Mouse (Mus musculus): Measurements from ENCODE around the gene Slc6a6. TPM values are rescaled to one million over a fixed set of nuclear protein-coding genes. Genes with fewer than 3 reads are reported as not detected.
A peak's percentile ranks its signal among the peaks of the same experiment; 100 is the strongest.

Gene Slc6a6
- total and polyA plus RNA-seq, 3 experiments = 0.03 to 2.8 TPM; not detected in 1

DNA sequence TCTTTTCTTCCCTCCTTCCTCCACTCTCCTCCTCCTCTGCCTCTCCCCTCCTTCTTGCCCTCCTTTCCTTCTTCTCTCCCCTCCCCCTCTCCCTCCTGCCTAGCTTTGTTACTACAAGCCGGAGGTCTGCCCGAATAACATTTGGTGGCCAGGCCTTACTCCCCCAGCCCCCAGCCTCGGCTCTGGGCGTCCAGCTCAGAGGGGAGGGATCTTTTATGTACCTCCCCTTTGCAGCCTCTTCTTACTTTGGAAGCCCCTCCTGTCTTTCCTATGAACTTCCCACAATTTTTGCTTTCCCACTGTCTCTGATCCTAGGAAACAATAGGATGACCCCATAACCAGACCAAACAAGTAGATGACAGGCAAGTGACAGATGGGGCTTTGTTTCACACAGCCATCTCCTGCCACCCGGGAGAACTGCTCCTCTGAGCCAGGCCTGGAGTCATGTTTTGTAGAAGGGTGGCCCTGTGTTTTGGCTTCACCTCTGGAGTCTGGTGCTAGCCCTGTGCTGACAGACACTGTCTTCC, 29.6 kb downstream of the Slc6a6 start:
- ATAC-seq (ENCODE audit: extremely low read depth, insufficient number of reproducible peaks, low FRiP score, poor library complexity, severe bottlenecking) (no peak), DNase-seq (ENCODE audit: low spot score) (no peak)
- TF ChIP-seq CTCF (IDR thresholded peaks at IDR 0.05; ENCODE audit: low read depth, low read length) (no peak), POLR2AphosphoS5 (IDR thresholded peaks at IDR 0.05; ENCODE audit: insufficient replicate concordance, low read depth, low read length) (no peak), GATA2 (IDR thresholded peaks at IDR 0.05; ENCODE audit: borderline replicate concordance, low read depth, low read length) (no peak), GATA1 (IDR thresholded peaks at IDR 0.05; ENCODE audit: borderline replicate concordance, low read length) (no peak), TAL1 (conservative IDR thresholded peaks at IDR 0.05; ENCODE audit: low read depth, low read length) (no peak)
- H3K9me3 ChIP-seq (replicated peaks) = no peaks in the 10 kb centered on the region
- H3K27me3 ChIP-seq (ENCODE audit: insufficient read depth, low read length) = peaks cover 7% of the 10 kb centered on the region; the same call in 1 of the 2 replicates
- no peak overlapping the region for H3K4me3 ChIP-seq (ENCODE audit: low read depth, low read length)
- H3K36me3 ChIP-seq (replicated peaks) = no peaks in the 10 kb centered on the region
- no peaks in the 10 kb centered on the region for H3K4me1 ChIP-seq (ENCODE audit: insufficient read depth, low read depth, low read length)

DNA sequence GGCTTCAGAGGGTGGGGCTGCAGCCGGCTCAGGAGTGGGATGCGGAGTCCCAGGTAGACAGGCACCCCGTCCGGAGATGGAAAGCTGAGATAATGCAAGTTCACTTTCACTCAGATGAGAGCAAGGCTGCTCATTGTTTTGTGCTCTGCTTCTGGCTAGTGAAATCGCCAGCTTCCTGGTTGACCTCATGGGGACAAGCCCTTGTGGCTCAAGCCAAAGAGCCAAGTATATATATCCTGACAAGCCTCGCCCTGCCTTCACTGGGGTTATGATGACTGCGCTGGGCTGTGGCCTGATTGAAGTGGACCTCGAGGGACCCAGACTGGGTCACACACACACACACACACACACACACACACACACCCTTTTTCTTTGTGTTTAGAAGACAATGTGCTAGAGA, 31.2 kb downstream of the Slc6a6 start:
- ATAC-seq (ENCODE audit: extremely low read depth, insufficient number of reproducible peaks, low FRiP score, poor library complexity, severe bottlenecking) (no peak), DNase-seq (ENCODE audit: low spot score) (no peak)
- Histone ChIP-seq H3K4me1 (ENCODE audit: insufficient read depth, low read depth, low read length) (no peaks in the 10 kb centered on the region), H3K9me3 (replicated peaks) (no peaks in the 10 kb centered on the region), H3K4me3 (ENCODE audit: low read depth, low read length) (no peak overlapping the region), H3K36me3 (replicated peaks) (no peaks in the 10 kb centered on the region), H3K27me3 (ENCODE audit: insufficient read depth, low read length) (peaks cover 7% of the 10 kb centered on the region; the same call in 1 of the 2 replicates)
- no peak for TF ChIP-seq POLR2AphosphoS5 (IDR thresholded peaks at IDR 0.05; ENCODE audit: insufficient replicate concordance, low read depth, low read length)
- no peak for TF ChIP-seq GATA2 (IDR thresholded peaks at IDR 0.05; ENCODE audit: borderline replicate concordance, low read depth, low read length)
- TF ChIP-seq CTCF (IDR thresholded peaks at IDR 0.05; ENCODE audit: low read depth, low read length) = no peak
- TF ChIP-seq GATA1 (IDR thresholded peaks at IDR 0.05; ENCODE audit: borderline replicate concordance, low read length) = no peak
- TF ChIP-seq TAL1 (conservative IDR thresholded peaks at IDR 0.05; ENCODE audit: low read depth, low read length) = no peak

DNA sequence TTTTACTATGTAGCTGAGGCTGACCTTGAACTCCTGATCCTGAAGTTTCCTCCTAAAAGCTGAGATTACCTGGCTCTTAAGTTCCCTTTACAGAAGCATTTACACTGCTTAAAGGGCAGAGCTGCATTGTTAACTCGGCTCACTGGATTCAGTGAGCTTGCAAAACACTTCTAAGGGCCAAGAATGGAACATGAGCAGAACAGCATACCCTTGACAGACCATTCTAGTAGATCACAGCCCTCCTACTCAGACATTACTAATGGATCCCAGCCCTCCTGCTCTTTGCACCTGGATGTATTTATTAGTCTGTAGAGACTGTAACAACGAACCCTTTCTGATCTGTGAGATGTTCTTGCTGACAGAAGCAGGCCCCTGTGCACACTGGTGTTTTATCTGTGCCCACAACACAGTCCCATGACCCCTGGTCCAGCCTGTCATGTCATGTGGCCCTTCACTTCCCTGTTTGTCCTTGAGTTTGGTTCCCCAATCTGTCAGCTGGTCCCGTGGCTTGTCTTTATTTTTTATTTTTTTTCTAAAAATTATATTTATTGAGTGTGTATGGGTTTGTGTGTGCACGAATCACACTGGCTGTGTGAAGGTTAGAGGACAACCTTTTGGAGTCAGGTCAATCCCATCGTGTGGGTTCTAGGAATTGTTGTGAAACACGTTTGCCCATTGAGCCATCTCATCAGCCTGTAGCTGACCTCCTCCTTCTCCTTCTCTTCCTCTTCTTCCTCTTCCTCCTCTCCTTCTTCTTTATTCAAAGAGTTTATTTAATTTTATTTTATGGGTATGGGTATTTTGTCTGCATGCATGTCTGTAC, 32.3 kb downstream of the Slc6a6 start:
- TF ChIP-seq GATA1 (IDR thresholded peaks at IDR 0.05; ENCODE audit: borderline replicate concordance, low read length) (no peak), GATA2 (IDR thresholded peaks at IDR 0.05; ENCODE audit: borderline replicate concordance, low read depth, low read length) (no peak), CTCF (IDR thresholded peaks at IDR 0.05; ENCODE audit: low read depth, low read length) (no peak), POLR2AphosphoS5 (IDR thresholded peaks at IDR 0.05; ENCODE audit: insufficient replicate concordance, low read depth, low read length) (no peak), TAL1 (conservative IDR thresholded peaks at IDR 0.05; ENCODE audit: low read depth, low read length) (no peak)
- H3K4me3 ChIP-seq (ENCODE audit: low read depth, low read length) = no peak overlapping the region
- H3K27me3 ChIP-seq (ENCODE audit: insufficient read depth, low read length) = peaks cover 7% of the 10 kb centered on the region; the same call in 1 of the 2 replicates
- DNase-seq (ENCODE audit: low spot score) = no peak
- H3K9me3 ChIP-seq (replicated peaks) = no peaks in the 10 kb centered on the region
- H3K4me1 ChIP-seq (ENCODE audit: insufficient read depth, low read depth, low read length) = no peaks in the 10 kb centered on the region
- H3K36me3 ChIP-seq (replicated peaks) = no peaks in the 10 kb centered on the region
- ATAC-seq (ENCODE audit: extremely low read depth, insufficient number of reproducible peaks, low FRiP score, poor library complexity, severe bottlenecking) = peak; percentile 35; the same call in 1 of the 2 replicates

DNA sequence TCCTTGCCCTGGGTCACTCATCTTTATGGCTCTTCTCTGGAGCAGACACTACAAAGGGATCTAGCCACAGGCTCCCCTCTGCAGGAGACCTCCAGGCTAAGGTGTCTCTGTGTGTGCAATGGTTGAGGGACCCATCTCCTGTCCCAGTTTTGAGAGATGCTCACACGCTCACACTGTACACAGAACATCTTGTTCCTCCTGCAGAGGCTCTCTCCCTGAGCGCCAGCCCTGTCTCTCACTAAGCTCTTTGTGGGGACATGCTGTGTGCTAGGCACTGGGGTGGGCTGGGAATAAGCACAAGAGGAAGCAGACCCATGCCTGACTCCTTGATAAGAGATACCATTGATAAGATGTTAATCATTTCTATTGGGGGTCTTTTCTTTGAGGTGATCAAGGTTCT, 34.2 kb downstream of the Slc6a6 start:
- Histone ChIP-seq H3K36me3 (replicated peaks) (no peaks in the 10 kb centered on the region), H3K27me3 (ENCODE audit: insufficient read depth, low read length) (peaks cover under 1% of the 10 kb centered on the region; the same call in 1 of the 2 replicates), H3K4me1 (ENCODE audit: insufficient read depth, low read depth, low read length) (no peaks in the 10 kb centered on the region), H3K9me3 (replicated peaks) (no peaks in the 10 kb centered on the region), H3K4me3 (ENCODE audit: low read depth, low read length) (no peak overlapping the region)
- DNase-seq (ENCODE audit: low spot score) (no peak), ATAC-seq (ENCODE audit: extremely low read depth, insufficient number of reproducible peaks, low FRiP score, poor library complexity, severe bottlenecking) (no peak)
- no peak for TF ChIP-seq CTCF (IDR thresholded peaks at IDR 0.05; ENCODE audit: low read depth, low read length)
- TF ChIP-seq GATA1 (IDR thresholded peaks at IDR 0.05; ENCODE audit: borderline replicate concordance, low read length) = no peak
- no peak for TF ChIP-seq GATA2 (IDR thresholded peaks at IDR 0.05; ENCODE audit: borderline replicate concordance, low read depth, low read length)
- no peak for TF ChIP-seq POLR2AphosphoS5 (IDR thresholded peaks at IDR 0.05; ENCODE audit: insufficient replicate concordance, low read depth, low read length)
- no peak for TF ChIP-seq TAL1 (conservative IDR thresholded peaks at IDR 0.05; ENCODE audit: low read depth, low read length)

DNA sequence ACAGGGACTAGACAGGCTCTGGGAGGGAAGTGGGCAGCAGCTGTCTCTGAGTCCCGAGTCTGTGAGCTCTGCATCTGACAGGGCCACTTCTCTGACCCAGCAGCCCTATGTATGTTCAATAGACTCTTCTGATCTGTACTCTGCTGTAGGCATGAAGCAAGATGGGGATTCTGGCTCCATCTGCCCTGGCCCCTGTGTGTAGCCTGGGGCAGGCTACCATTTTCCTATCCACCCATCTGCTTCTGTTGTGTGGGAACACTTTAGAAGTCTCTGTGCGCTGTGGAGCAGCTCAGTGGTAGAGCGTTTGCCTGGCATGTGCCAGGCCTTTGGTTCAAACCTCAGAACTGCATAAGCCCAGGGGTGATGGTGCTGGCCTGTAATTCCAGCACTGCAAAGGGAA, 34.8 kb downstream of the Slc6a6 start:
- no peak overlapping the region for H3K4me3 ChIP-seq (ENCODE audit: low read depth, low read length)
- TF ChIP-seq TAL1 (conservative IDR thresholded peaks at IDR 0.05; ENCODE audit: low read depth, low read length) (no peak), CTCF (IDR thresholded peaks at IDR 0.05; ENCODE audit: low read depth, low read length) (no peak), GATA2 (IDR thresholded peaks at IDR 0.05; ENCODE audit: borderline replicate concordance, low read depth, low read length) (no peak), GATA1 (IDR thresholded peaks at IDR 0.05; ENCODE audit: borderline replicate concordance, low read length) (no peak), POLR2AphosphoS5 (IDR thresholded peaks at IDR 0.05; ENCODE audit: insufficient replicate concordance, low read depth, low read length) (no peak)
- ATAC-seq (ENCODE audit: extremely low read depth, insufficient number of reproducible peaks, low FRiP score, poor library complexity, severe bottlenecking) (no peak), DNase-seq (ENCODE audit: low spot score) (no peak)
- no peaks in the 10 kb centered on the region for H3K36me3 ChIP-seq (replicated peaks)
- H3K9me3 ChIP-seq (replicated peaks) = no peaks in the 10 kb centered on the region
- H3K27me3 ChIP-seq (ENCODE audit: insufficient read depth, low read length) = no peaks in the 10 kb centered on the region
- H3K4me1 ChIP-seq (ENCODE audit: insufficient read depth, low read depth, low read length) = no peaks in the 10 kb centered on the region

DNA sequence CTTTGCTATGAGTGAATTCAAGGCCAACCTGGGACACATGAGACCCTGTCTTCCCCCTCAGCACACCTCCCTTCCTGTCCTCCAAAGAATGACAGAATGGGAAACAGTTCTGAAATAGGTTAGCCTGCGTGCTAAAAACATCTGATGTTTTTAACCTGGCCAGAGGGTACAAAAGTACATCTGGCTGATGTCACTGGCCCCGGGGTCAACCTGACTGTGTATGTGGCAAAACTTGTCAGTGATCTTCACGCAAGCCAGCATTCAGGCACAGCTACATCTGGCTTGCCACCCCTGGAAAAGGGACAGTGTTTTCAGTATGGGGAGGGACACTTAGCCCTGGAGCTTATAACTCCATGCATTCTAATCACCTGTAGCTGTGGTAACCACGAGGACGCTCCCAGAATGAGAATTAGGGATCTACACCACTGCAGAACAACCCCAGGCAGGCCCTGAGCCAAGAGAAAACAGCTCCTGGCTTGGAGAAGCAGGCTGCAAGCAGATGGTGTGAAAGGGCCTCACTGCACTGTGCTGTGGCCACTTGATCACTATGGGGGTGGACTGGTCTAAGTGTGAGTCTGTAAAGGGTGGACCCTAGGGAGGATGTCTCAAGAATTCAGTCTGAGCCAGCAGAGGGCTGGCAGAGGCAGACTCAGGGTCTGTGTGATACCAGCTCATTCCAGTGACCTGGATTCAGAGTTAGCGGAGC, 35.3 kb downstream of the Slc6a6 start:
- TF ChIP-seq GATA1 (IDR thresholded peaks at IDR 0.05; ENCODE audit: borderline replicate concordance, low read length) = no peak
- no peak for TF ChIP-seq POLR2AphosphoS5 (IDR thresholded peaks at IDR 0.05; ENCODE audit: insufficient replicate concordance, low read depth, low read length)
- TF ChIP-seq TAL1 (conservative IDR thresholded peaks at IDR 0.05; ENCODE audit: low read depth, low read length) = no peak
- no peak for TF ChIP-seq CTCF (IDR thresholded peaks at IDR 0.05; ENCODE audit: low read depth, low read length)
- TF ChIP-seq GATA2 (IDR thresholded peaks at IDR 0.05; ENCODE audit: borderline replicate concordance, low read depth, low read length) = no peak
- Histone ChIP-seq H3K4me3 (ENCODE audit: low read depth, low read length) (no peak overlapping the region), H3K9me3 (replicated peaks) (no peaks in the 10 kb centered on the region), H3K4me1 (ENCODE audit: insufficient read depth, low read depth, low read length) (no peaks in the 10 kb centered on the region), H3K27me3 (ENCODE audit: insufficient read depth, low read length) (no peaks in the 10 kb centered on the region), H3K36me3 (replicated peaks) (no peaks in the 10 kb centered on the region)
- DNase-seq (ENCODE audit: low spot score) (no peak), ATAC-seq (ENCODE audit: extremely low read depth, insufficient number of reproducible peaks, low FRiP score, poor library complexity, severe bottlenecking) (no peak)
